Mouse (Mus musculus): ENCODE results near the gene Robo3.
A peak's percentile ranks its signal among the peaks of the same experiment; 100 is the strongest.

- TF ChIP-seq CTCF (IDR thresholded peaks at IDR 0.05; ENCODE audit: low read depth), result peak; percentile 33
- TF ChIP-seq EP300 (IDR thresholded peaks at IDR 0.05; ENCODE audit: low read depth), result no peak
Observed at GRCm38 (mm10) chr9:37384284-37385182, 48.5 kb downstream of the Robo3 start.
